Mouse (Mus musculus): Measurements from ENCODE around the gene Gjb2. TPM values are rescaled to one million over a fixed set of nuclear protein-coding genes. Genes with fewer than 3 reads are reported as not detected.

The Gjb2 gene
- polyA plus RNA-seq, 1 experiment from 2014 or later = 1.2 TPM

DNA sequence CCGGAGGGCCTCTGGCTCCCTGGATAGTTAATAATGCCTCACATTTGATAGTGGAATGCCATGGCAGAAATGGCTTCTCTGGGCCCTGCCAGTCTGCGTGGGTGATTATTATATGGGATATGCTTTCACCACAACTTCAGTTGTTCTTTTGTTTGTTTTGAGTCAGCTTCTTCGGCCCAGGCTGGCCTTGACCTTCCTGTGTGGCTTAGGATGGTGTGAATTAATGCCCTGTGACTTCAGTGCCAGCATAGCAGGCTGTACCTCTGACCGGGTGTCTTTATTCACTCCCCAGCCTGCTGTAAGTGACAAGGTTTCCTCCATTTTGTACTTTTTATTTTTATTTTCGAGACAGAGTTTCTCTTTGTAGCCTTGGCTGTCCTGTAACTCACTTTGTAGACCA is 3.4 kb upstream of the Gjb2 start:
- 37% methylated on average over 5 of the region's 5 CpGs for WGBS
- peaks cover 42% of the 10 kb centered on the region for H3K27me3 ChIP-seq (ENCODE audit: control insufficient read depth, insufficient read depth, low read length)

DNA sequence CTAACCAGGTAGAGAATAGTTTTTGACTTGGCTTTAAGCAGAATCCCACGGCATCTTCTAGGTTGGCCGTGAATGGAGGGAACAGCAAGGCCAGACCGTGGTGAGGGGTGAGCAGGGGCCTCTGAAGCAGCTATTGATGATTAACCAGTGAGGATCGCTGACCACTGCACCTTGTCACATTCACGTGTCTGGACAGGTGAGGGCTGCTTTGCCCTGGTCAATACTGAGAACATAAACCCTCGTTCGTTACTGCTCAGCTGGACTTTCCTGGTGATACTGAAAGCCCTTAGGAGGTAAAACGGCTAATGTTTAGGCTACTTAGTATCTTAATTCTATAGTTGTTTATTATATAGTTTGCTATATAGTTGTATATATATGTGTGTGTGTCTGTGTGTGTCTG is 2.6 kb upstream of the Gjb2 start:
- Histone ChIP-seq H3K9ac (ENCODE audit: low read depth, low read length) (no peak overlapping the region), H3K4me3 (ENCODE audit: low read length) (no peak overlapping the region), H3K4me1 (ENCODE audit: control insufficient read depth, insufficient read depth, low read length) (0 out of 2 replicates have a peak, but pooled peaks cover 2% of the 10 kb centered on the region), H3K36me3 (ENCODE audit: control insufficient read depth, insufficient read depth, low read length) (no peaks in the 10 kb centered on the region), H3K27ac (ENCODE audit: low read depth, low read length) (no peak overlapping the region), H3K27me3 (ENCODE audit: control insufficient read depth, insufficient read depth, low read length) (peaks cover 51% of the 10 kb centered on the region), H3K4me2 (replicated peaks; ENCODE audit: low read depth, low read length) (no peak overlapping the region), H3K9me3 (ENCODE audit: control insufficient read depth, low read length) (no peaks in the 10 kb centered on the region)
- 57% methylated on average over 8 of the region's 8 CpGs for WGBS
- no peak for ATAC-seq (ENCODE audit: low FRiP score, low TSS enrichment)

More for the DNA sequence above, 3.4 kb upstream of the Gjb2 start:
- 0 out of 2 replicates have a peak, but pooled peaks cover 2% of the 10 kb centered on the region for H3K4me1 ChIP-seq (ENCODE audit: control insufficient read depth, insufficient read depth, low read length)
- H3K9ac ChIP-seq (ENCODE audit: low read depth, low read length) = no peak overlapping the region
- no peaks in the 10 kb centered on the region for H3K9me3 ChIP-seq (ENCODE audit: control insufficient read depth, low read length)
- no peak overlapping the region for H3K27ac ChIP-seq (ENCODE audit: low read depth, low read length)
- ATAC-seq (ENCODE audit: low FRiP score, low TSS enrichment) = no peak
- no peak overlapping the region for H3K4me3 ChIP-seq (ENCODE audit: low read length)
- H3K4me2 ChIP-seq (replicated peaks; ENCODE audit: low read depth, low read length) = no peak overlapping the region
- no peaks in the 10 kb centered on the region for H3K36me3 ChIP-seq (ENCODE audit: control insufficient read depth, insufficient read depth, low read length)

DNA sequence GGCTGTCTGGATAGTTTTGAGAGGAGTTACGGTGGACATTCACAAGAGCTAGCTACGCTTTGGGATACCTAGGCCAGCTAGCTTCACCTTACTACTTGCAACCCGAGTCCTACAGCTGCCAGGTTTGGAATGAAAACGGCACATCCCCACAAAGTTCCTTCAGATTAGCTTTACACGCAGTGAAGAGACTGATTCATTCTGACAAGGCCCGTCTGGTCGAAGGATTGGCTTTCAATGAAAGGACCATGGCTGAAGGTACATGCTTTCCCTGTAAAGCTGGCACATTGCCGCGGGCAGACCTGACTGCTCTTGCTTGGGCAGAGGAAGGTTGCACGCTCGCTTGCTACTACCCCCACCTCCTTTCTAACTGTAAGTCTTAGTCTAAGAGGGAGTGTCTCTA is 1.2 kb upstream of the Gjb2 start:
- ATAC-seq (ENCODE audit: low FRiP score, low TSS enrichment) = no peak
- Histone ChIP-seq H3K4me3 (ENCODE audit: low read length) (no peak overlapping the region), H3K9me3 (ENCODE audit: control insufficient read depth, low read length) (no peaks in the 10 kb centered on the region), H3K27ac (ENCODE audit: low read depth, low read length) (no peak overlapping the region), H3K4me2 (replicated peaks; ENCODE audit: low read depth, low read length) (no peak overlapping the region), H3K9ac (ENCODE audit: low read depth, low read length) (no peak overlapping the region), H3K36me3 (ENCODE audit: control insufficient read depth, insufficient read depth, low read length) (no peaks in the 10 kb centered on the region), H3K27me3 (ENCODE audit: control insufficient read depth, insufficient read depth, low read length) (peaks cover 52% of the 10 kb centered on the region), H3K4me1 (ENCODE audit: control insufficient read depth, insufficient read depth, low read length) (0 out of 2 replicates have a peak, but pooled peaks cover 2% of the 10 kb centered on the region)
- 43% methylated on average over 11 of the region's 11 CpGs for WGBS

DNA sequence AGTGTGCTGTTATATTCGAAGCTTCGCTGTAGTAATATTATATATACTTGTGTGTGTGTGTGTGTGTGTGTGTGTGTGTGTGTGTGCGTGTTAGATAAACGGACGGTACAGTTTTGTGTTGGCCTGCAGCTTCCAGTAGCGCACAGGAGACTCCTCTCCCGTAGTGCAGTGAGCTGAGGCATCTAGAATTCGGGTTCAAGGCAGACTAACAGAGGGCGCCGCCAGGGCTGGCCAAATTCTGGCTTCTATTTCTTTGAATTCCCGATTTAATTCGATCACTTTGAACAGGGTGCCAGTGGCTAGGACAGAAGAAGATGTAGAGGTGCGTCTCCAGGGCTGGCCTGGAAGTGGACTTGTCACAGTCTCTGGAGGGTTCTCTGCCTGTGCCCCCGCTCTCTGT is 609 bp upstream of the Gjb2 start:
- 11% methylated on average over 14 of the region's 14 CpGs for WGBS
- H3K9ac ChIP-seq (ENCODE audit: low read depth, low read length) = no peak overlapping the region
- H3K36me3 ChIP-seq (ENCODE audit: control insufficient read depth, insufficient read depth, low read length) = no peaks in the 10 kb centered on the region
- 0 out of 2 replicates have a peak, but pooled peaks cover 2% of the 10 kb centered on the region for H3K4me1 ChIP-seq (ENCODE audit: control insufficient read depth, insufficient read depth, low read length)
- no peak overlapping the region for H3K27ac ChIP-seq (ENCODE audit: low read depth, low read length)
- peaks cover 52% of the 10 kb centered on the region for H3K27me3 ChIP-seq (ENCODE audit: control insufficient read depth, insufficient read depth, low read length)
- no peak; the same call in 1 of the 2 replicates for ATAC-seq (ENCODE audit: low FRiP score, low TSS enrichment)
- H3K9me3 ChIP-seq (ENCODE audit: control insufficient read depth, low read length) = no peaks in the 10 kb centered on the region
- peak overlapping the region; percentile 83; the same call in 1 of the 2 replicates for H3K4me2 ChIP-seq (replicated peaks; ENCODE audit: low read depth, low read length)
- peak overlapping the region; percentile 48 for H3K4me3 ChIP-seq (ENCODE audit: low read length)

DNA sequence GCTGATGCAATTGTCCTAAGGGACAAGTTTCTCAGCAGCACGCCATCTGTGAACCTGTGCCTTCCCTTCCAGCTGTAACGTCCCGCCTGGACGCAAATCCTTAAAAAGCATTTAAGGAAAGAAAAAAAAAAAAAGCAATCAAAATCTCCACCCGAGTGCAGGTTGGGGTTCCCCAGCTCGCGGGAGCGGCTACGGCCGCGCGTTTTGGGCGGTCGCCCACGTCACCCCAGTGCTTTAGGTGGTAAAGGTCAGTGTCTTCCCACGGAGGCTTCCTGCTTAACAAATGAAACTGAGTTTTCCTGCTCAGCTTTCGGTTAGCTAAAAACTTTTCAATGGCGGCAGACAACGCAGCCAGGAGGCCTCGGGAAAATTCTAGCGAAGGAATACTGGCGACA is 794 bp downstream of the Gjb2 start:
- ATAC-seq (ENCODE audit: low FRiP score, low TSS enrichment) = no peak
- peaks cover 52% of the 10 kb centered on the region for H3K27me3 ChIP-seq (ENCODE audit: control insufficient read depth, insufficient read depth, low read length)
- H3K27ac ChIP-seq (ENCODE audit: low read depth, low read length) = no peak overlapping the region

DNA sequence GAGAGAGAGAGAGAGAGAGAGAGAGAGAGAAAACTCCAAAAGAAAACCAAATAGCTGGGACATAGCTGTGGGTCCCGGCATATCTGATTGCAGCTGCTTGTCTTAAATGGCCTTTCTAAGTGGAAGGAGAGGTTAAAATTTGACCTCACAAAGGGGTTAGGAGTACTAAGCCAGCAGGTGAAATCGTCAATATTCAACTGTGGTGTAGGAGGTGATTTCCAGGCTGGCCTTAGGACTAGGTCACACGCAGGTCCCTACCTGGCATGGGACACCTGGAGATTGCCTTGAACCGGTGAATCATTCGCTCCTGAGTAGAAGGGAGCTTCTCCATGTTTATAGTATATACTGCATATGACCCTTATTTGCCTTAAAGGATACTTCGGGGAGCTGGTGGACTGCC is 1.4 kb downstream of the Gjb2 start:
- 0 out of 2 replicates have a peak, but pooled peaks cover 2% of the 10 kb centered on the region for H3K4me1 ChIP-seq (ENCODE audit: control insufficient read depth, insufficient read depth, low read length)
- no peak overlapping the region for H3K9ac ChIP-seq (ENCODE audit: low read depth, low read length)
- WGBS = 59% methylated on average over 6 of the region's 6 CpGs
- H3K27ac ChIP-seq (ENCODE audit: low read depth, low read length) = no peak overlapping the region
- no peak overlapping the region; the same call in 1 of the 2 replicates for H3K4me3 ChIP-seq (ENCODE audit: low read length)
- H3K9me3 ChIP-seq (ENCODE audit: control insufficient read depth, low read length) = no peaks in the 10 kb centered on the region
- no peaks in the 10 kb centered on the region for H3K36me3 ChIP-seq (ENCODE audit: control insufficient read depth, insufficient read depth, low read length)
- no peak overlapping the region for H3K4me2 ChIP-seq (replicated peaks; ENCODE audit: low read depth, low read length)
- ATAC-seq (ENCODE audit: low FRiP score, low TSS enrichment) = no peak
- H3K27me3 ChIP-seq (ENCODE audit: control insufficient read depth, insufficient read depth, low read length) = peaks cover 52% of the 10 kb centered on the region

More for the DNA sequence above, 794 bp downstream of the Gjb2 start:
- WGBS = 1% methylated on average over 22 of the region's 22 CpGs
- Histone ChIP-seq H3K9me3 (ENCODE audit: control insufficient read depth, low read length) (no peaks in the 10 kb centered on the region), H3K36me3 (ENCODE audit: control insufficient read depth, insufficient read depth, low read length) (no peaks in the 10 kb centered on the region), H3K9ac (ENCODE audit: low read depth, low read length) (peak overlapping the region; percentile 66), H3K4me2 (replicated peaks; ENCODE audit: low read depth, low read length) (peak overlapping the region; percentile 83), H3K4me3 (ENCODE audit: low read length) (peak overlapping the region; percentile 48), H3K4me1 (ENCODE audit: control insufficient read depth, insufficient read depth, low read length) (0 out of 2 replicates have a peak, but pooled peaks cover 2% of the 10 kb centered on the region)

DNA sequence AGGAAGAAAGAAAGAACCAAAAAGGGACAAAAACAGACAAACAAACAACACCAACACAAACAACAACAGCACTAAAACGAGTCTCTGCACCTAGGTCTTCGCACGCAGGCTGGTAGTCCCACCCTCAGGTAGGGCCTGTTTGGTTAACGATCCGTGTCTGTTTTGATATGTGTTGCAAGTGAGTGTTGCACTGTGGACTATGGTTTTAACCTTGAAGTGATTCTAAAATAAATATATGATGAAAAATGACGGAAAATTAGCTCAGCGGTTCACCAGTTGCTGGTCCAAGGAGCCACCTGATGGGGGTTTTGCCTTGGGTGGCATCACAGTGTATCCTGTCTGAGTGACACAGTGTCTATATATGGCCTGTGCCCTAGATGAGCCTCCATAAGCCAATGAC is 2.9 kb downstream of the Gjb2 start:
- H3K9me3 ChIP-seq (ENCODE audit: control insufficient read depth, low read length) = no peaks in the 10 kb centered on the region
- 0 out of 2 replicates have a peak, but pooled peaks cover 2% of the 10 kb centered on the region for H3K4me1 ChIP-seq (ENCODE audit: control insufficient read depth, insufficient read depth, low read length)
- H3K36me3 ChIP-seq (ENCODE audit: control insufficient read depth, insufficient read depth, low read length) = no peaks in the 10 kb centered on the region
- H3K27me3 ChIP-seq (ENCODE audit: control insufficient read depth, insufficient read depth, low read length) = peaks cover 46% of the 10 kb centered on the region
- H3K4me3 ChIP-seq (ENCODE audit: low read length) = no peak overlapping the region
- 80% methylated on average over 7 of the region's 7 CpGs for WGBS
- no peak overlapping the region for H3K9ac ChIP-seq (ENCODE audit: low read depth, low read length)
- no peak overlapping the region for H3K4me2 ChIP-seq (replicated peaks; ENCODE audit: low read depth, low read length)
- H3K27ac ChIP-seq (ENCODE audit: low read depth, low read length) = no peak overlapping the region
- ATAC-seq (ENCODE audit: low FRiP score, low TSS enrichment) = no peak

DNA sequence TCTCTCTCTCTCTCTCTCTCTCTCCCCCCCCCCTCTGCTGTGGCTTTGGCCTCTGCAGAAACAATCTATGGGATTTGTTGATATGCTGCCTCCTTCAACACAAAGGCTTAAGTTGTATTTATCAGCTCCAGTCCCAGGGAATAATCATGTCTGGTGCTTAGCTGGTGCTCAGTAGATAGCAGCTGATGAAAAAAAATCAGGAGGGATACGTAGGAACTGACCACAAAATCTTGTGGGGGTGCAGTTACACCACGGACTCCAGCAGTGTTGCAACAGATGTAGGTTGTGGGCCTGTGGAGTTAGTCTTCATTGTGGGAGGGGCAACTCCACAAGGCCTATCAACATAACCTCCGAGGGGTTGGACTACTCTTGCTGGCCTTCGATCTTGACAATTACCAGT is 8.6 kb downstream of the Gjb2 start:
- 0 out of 2 replicates have a peak, but pooled peaks cover 3% of the 10 kb centered on the region for H3K27me3 ChIP-seq (ENCODE audit: control insufficient read depth, insufficient read depth, low read length)
- no peak overlapping the region for H3K27ac ChIP-seq (ENCODE audit: low read depth, low read length)
- no peak overlapping the region for H3K4me2 ChIP-seq (replicated peaks; ENCODE audit: low read depth, low read length)
- no peaks in the 10 kb centered on the region for H3K36me3 ChIP-seq (ENCODE audit: control insufficient read depth, insufficient read depth, low read length)
- H3K4me1 ChIP-seq (ENCODE audit: control insufficient read depth, insufficient read depth, low read length) = no peaks in the 10 kb centered on the region
- ATAC-seq (ENCODE audit: low FRiP score, low TSS enrichment) = no peak
- H3K9me3 ChIP-seq (ENCODE audit: control insufficient read depth, low read length) = no peaks in the 10 kb centered on the region
- H3K4me3 ChIP-seq (ENCODE audit: low read length) = no peak overlapping the region
- 80% methylated on average over 4 of the region's 4 CpGs for WGBS
- no peak overlapping the region for H3K9ac ChIP-seq (ENCODE audit: low read depth, low read length)

DNA sequence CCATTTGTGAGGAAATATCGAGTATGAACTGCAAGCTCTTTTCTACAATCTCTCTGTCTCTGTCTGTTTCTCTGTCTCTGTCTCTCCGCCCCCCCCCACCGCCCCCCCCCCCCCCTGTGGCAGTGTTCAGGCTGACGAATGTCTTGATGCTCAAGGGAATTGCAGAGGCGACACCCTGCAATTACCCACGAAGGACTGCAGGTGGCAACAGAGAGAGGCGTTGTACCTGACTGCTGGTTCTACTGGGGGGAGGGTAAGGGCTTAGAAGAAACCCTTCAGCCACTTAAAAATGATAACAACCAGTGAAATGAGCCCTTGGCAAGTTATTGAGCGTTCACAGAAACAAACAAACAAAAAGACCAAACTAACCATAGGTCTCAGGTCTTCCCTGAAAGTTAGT is 11.5 kb downstream of the Gjb2 start:
- H3K4me1 ChIP-seq (ENCODE audit: control insufficient read depth, insufficient read depth, low read length) = no peaks in the 10 kb centered on the region
- no peaks in the 10 kb centered on the region for H3K9me3 ChIP-seq (ENCODE audit: control insufficient read depth, low read length)
- H3K27me3 ChIP-seq (ENCODE audit: control insufficient read depth, insufficient read depth, low read length) = 0 out of 2 replicates have a peak, but pooled peaks cover 3% of the 10 kb centered on the region
- WGBS = 12% methylated on average over 8 of the region's 8 CpGs
- no peaks in the 10 kb centered on the region for H3K36me3 ChIP-seq (ENCODE audit: control insufficient read depth, insufficient read depth, low read length)
- no peak overlapping the region for H3K4me3 ChIP-seq (ENCODE audit: low read length)
- no peak overlapping the region for H3K4me2 ChIP-seq (replicated peaks; ENCODE audit: low read depth, low read length)
- no peak for ATAC-seq (ENCODE audit: low FRiP score, low TSS enrichment)
- no peak overlapping the region for H3K27ac ChIP-seq (ENCODE audit: low read depth, low read length)
- no peak overlapping the region for H3K9ac ChIP-seq (ENCODE audit: low read depth, low read length)

All from kidney, embryonic 14.5 days (tissue).